Mouse (Mus musculus) midbrain, embryonic 16.5 days (tissue): ENCODE measurements at regions not wholly inside any gene's neighbourhood (a gene's known extent, or its start where the extent isn't known, plus 50 kb on each side); places are given as distances from the start of the nearest gene placed in this dataset.

Experiments
- ATAC-seq: fragments of 200-750 bp; cut with Nextera tagmentation; 2 replicates; pipeline ENCODE4 v1.8.0; 2017; ENCODE audit warnings: moderate TSS enrichment
- H3K27ac ChIP-seq: fragments of 300-500 bp; sonication (generic); 2 replicates; pipeline ENCODE4 v1.5.1; 2014; ENCODE audit warnings: mild to moderate bottlenecking, low read length, mixed read lengths
- H3K27me3 ChIP-seq: fragments of 300-500 bp; sonication (generic); 2 replicates; pipeline ENCODE4 v1.6.1; 2014; ENCODE audit warnings: low read depth, low read length, mixed read lengths; ENCODE audit not compliant: control insufficient read depth, insufficient read depth
- H3K36me3 ChIP-seq: fragments of 300-500 bp; sonication (generic); 2 replicates; pipeline ENCODE4 v1.6.1; 2014; ENCODE audit warnings: mild to moderate bottlenecking, low read length, moderate library complexity, mixed read lengths; ENCODE audit not compliant: control insufficient read depth, insufficient read depth
- H3K4me1 ChIP-seq: fragments of 300-500 bp; sonication (generic); 2 replicates; pipeline ENCODE4 v1.6.1; 2014; ENCODE audit warnings: mild to moderate bottlenecking, low read length, mixed read lengths; ENCODE audit not compliant: control insufficient read depth, insufficient read depth
- H3K4me2 ChIP-seq: fragments of 300-500 bp; sonication (generic); 2 replicates; pipeline ENCODE4 v1.6.1; 2014; ENCODE audit warnings: mild to moderate bottlenecking, low read length, mixed read lengths
- H3K4me3 ChIP-seq: fragments of 300-500 bp; sonication (generic); 2 replicates; pipeline ENCODE4 v1.5.1; 2014; ENCODE audit warnings: low read depth, mild to moderate bottlenecking, low read length, moderate library complexity, mixed read lengths
- H3K9ac ChIP-seq: fragments of 300-500 bp; sonication (generic); 2 replicates; pipeline ENCODE4 v1.6.1; 2014; ENCODE audit warnings: low read depth, low read length, mixed read lengths
- H3K9me3 ChIP-seq: fragments of 300-500 bp; sonication (generic); replicated peaks from 2 replicates; pipeline ENCODE4 v1.6.1; 2014; ENCODE audit warnings: mild to moderate bottlenecking, low read length, mixed read lengths; ENCODE audit not compliant: control insufficient read depth, poor library complexity, severe bottlenecking
- WGBS: fragments of 180-500 bp; shearing (Covaris S2); extraction: QIAGEN DNeasy Blood & Tissue Kit; methylation state at CpG from one replicate; pipeline ENCODE4 v1.1.7; 2014; 5-methylcytosine and 5-hydroxymethylcytosine counted together
- microRNA-seq: library from miRNA; unstranded; fragments of <30 nt; microRNA quantifications from one replicate; pipeline ENCODE4, GENCODE M21; 2017

DNA sequence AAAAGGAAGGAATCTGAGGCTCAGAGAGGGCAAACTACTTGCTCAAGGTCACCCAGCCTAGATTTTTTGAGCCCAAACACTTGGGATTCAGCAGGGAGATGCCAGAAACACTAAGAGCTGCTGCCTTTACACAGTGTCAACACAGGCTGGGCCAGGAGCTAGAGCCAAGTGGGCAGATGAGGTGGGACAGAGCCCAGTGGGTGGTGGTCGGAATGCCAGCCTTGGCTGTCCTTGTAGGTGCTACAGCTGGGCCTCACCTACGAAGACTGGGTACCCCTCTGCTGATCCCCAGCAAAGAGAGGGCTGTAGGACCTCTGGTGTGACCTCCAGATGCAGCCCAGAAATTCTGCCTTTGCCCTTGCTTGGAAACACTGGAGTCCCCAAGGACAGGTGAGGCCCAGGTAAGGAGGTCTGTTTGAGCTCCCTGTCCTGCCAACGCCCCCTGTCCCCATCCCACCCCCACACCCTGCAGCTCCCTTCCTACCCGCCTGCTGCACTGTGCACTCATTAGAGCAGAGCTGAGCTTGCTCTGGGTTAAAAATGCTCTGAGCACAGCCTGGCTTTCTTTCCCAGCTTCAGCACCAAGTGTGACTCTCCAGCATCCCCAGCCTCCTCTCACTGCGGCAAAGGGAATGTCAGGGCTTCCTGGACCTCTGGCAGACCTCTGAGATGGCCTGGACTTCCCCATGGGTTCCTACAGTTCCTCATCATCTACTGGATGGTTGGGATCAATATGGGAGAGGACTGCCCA, 76.2 kb downstream of the Cstad start:
- Histone ChIP-seq H3K9me3 (no peaks in the 10 kb centered on the region), H3K4me1 (peaks cover 10% of the 10 kb centered on the region), H3K4me3 (no peak overlapping the region), H3K4me2 (no peak overlapping the region), H3K9ac (0 out of 2 replicates have a peak overlapping the region, but pooled peaks have one; percentile 18), H3K27ac (0 out of 2 replicates have a peak overlapping the region, but pooled peaks have one; percentile 2), H3K36me3 (no peaks in the 10 kb centered on the region), H3K27me3 (no peaks in the 10 kb centered on the region)
- no peak for ATAC-seq
- 75% methylated on average over 5 of the region's 5 CpGs for WGBS

DNA sequence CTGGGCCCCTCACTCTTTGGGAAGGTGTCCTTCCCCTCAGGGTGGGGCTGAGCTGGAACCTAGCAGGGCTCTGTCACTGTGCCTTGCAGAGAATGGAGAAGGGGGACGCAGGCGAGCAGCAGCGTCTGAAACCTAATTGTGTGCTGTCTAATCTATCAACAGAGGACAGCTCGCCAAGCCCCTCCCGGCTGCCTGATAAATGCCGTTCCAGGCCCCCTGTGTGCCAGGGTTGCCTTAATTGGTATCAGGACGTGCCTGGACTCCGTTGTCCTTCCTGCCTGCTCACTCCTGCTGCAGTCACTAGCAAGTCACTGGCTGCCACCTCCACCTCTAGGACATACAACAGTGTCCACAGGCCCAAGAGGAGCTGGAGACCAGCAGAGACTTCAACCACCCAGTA, 72.6 kb downstream of the Cstad start:
- no peak for ATAC-seq
- Histone ChIP-seq H3K36me3 (no peaks in the 10 kb centered on the region), H3K4me2 (no peak overlapping the region), H3K27me3 (no peaks in the 10 kb centered on the region), H3K9me3 (no peaks in the 10 kb centered on the region), H3K9ac (peak overlapping the region; percentile 5; the same call in 1 of the 2 replicates), H3K27ac (peak overlapping the region; percentile 63; the same call in 1 of the 2 replicates), H3K4me3 (no peak overlapping the region), H3K4me1 (peaks cover 6% of the 10 kb centered on the region; the same call in 1 of the 2 replicates)
- WGBS: 7% methylated on average over 8 of the region's 8 CpGs

DNA sequence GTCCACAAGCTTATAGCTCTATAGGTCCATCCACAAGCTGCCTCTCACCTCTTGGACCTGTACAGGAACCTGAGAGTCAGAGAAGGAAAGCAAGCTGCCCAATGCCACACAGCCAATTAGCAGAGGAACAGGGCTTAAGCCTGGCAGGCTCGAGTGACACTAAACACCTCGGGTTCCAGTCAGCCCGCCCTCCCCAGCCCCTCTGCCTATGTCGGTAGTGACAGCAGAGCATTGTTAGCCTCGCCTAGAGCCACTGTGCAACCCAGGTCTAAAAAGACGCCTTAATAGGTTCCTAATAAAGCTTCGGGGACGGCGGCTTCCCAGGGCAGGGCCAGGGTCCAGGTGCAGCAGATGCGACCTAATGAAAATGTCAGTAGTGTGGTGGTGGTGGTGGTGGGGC, 66.3 kb downstream of the Cstad start:
- Histone ChIP-seq H3K4me2 (no peak overlapping the region), H3K9me3 (no peaks in the 10 kb centered on the region), H3K9ac (peak overlapping the region; percentile 13; the same call in 1 of the 2 replicates), H3K27ac (peak overlapping the region; percentile 100), H3K4me1 (peaks cover 51% of the 10 kb centered on the region), H3K36me3 (no peaks in the 10 kb centered on the region), H3K27me3 (no peaks in the 10 kb centered on the region), H3K4me3 (no peak overlapping the region)
- 31% methylated on average over 10 of the region's 10 CpGs for WGBS
- ATAC-seq: no peak

DNA sequence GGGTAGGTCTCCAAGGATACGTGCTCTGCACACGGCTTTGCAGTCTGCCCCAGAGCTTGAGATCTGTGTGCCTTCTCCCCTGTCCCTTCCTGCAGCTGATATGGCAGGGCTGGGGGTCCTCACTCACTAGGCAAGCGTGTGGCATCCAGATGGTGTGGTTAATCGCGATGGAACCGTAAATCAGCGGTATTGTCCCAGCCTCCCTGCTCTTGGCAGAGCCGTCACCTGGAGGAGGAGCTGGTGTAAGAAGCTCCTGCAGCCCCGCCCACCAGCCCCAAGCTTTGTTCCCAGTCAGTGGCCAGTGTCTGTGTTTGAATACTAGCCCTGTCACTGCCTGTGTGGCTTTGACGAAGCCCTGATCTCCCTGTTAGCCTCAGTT, 65.8 kb downstream of the Cstad start:
- no peak for ATAC-seq
- peaks cover 51% of the 10 kb centered on the region for H3K4me1 ChIP-seq
- H3K9ac ChIP-seq: peak overlapping the region; percentile 13
- no peak overlapping the region for H3K4me2 ChIP-seq
- H3K36me3 ChIP-seq: no peaks in the 10 kb centered on the region
- H3K9me3 ChIP-seq: no peaks in the 10 kb centered on the region
- H3K4me3 ChIP-seq: no peak overlapping the region
- WGBS: 8% methylated on average over 10 of the region's 10 CpGs
- H3K27me3 ChIP-seq: no peaks in the 10 kb centered on the region
- peak overlapping the region; percentile 100 for H3K27ac ChIP-seq

DNA sequence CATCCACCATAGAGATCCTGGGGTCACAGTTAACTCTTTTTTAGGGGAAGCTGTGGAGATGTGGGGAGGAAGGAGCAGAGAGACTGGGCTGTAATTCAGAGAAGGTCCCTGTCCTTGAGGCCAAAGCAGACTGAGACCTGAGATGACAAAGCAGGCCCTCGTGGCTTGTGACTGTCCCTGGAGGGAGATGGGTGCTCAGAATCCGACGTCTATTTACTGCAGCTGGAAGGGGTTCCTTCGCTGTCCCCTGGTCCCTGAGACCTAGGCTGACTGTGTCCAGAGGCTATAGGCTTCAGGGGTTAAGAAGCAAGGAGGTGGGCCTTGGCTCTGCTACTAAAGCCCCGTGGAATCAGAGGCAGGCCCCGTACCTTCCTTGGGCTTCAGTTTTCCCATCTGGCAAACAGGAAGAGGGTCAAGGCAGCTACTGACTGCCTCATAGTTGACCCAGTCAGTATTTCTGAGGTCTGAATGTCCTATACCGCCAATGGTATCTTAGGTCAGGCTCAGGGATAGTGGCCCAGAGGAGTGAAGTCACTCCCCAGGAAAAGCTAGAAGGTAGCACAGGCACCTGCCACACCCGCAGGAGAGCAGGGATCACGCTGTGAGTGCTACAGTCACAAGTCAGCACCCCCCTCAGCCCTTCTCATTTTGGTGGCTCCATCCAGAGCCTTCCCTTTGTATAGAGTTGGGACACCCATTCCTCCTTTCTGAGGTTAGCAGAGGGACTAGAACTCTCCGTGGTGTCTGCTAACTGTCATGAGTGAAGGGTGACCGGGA, 65.2 kb downstream of the Cstad start:
- Histone ChIP-seq H3K27me3 (no peaks in the 10 kb centered on the region), H3K4me1 (peaks cover 53% of the 10 kb centered on the region), H3K27ac (peak overlapping the region; percentile 100), H3K4me2 (no peak overlapping the region), H3K4me3 (no peak overlapping the region), H3K9ac (peak overlapping the region; percentile 68), H3K9me3 (no peaks in the 10 kb centered on the region), H3K36me3 (no peaks in the 10 kb centered on the region)
- ATAC-seq: no peak
- 26% methylated on average over 11 of the region's 11 CpGs for WGBS

DNA sequence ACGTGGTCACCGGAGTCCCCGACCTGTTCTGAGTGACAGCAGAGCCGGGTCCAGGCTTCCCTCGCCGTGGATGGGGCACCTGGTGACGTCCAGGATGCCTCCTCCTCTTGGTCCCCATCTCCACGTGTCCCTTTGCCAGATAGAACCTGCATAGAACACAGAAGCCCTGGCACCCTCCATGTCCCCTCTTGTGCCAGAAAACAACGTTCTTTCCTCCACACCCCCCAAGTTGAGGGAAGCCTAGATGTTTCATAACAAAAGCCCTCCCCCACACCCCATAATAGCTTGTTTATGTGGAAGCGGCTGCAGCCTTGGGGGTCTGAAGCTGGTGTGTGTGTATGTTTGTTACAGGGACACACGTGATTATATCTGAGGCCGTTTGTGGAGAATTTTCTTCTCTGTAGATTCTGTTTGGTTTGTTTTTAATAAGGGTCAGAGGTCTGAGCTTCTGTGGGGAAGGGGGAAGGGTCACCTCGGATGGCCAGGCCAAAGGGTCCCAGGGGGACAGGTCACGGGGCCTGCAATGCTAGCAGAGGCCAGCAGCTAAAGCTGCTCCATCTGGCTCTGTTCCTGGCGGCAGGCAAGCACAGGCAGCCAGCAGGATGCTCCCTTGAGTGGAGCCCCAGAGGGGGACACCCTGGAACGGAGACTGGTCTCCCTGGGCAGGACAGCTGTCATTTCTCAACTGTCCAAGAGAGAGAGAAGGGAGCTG, 64.2 kb downstream of the Cstad start:
- Histone ChIP-seq H3K36me3 (no peaks in the 10 kb centered on the region), H3K9ac (peak overlapping the region; percentile 68), H3K9me3 (no peaks in the 10 kb centered on the region), H3K4me2 (peak overlapping the region; percentile 58), H3K27me3 (no peaks in the 10 kb centered on the region), H3K4me1 (peaks cover 63% of the 10 kb centered on the region), H3K4me3 (peak overlapping the region; percentile 18; the same call in 1 of the 2 replicates), H3K27ac (peak overlapping the region; percentile 100)
- ATAC-seq: peak; percentile 64
- under 1% methylated on average over 16 of the region's 16 CpGs for WGBS

Small RNA genes lying in the stretch of these regions (microRNA-seq; reads per million reads assigned to microRNA genes)
- gene Mir3089: 0.69 reads per million
